Mouse (Mus musculus) olfactory bulb, adult 2 months (tissue): Measurements from ENCODE around the gene Itpr2.

Experiments used
- CTCF ChIP-seq: fragments of 200-500 bp; IDR thresholded peaks from 2 replicates; pipeline ENCODE4 v1.5.1; 2012; ENCODE audit warnings: low read depth, mild to moderate bottlenecking, low read length, moderate library complexity; ENCODE audit not compliant: insufficient read depth
- POLR2A ChIP-seq: fragments of 200-500 bp; IDR thresholded peaks from 2 replicates; pipeline ENCODE4 v1.6.1; 2012; ENCODE audit warnings: mild to moderate bottlenecking, low read depth, low read length, moderate library complexity; ENCODE audit not compliant: insufficient read depth

DNA sequence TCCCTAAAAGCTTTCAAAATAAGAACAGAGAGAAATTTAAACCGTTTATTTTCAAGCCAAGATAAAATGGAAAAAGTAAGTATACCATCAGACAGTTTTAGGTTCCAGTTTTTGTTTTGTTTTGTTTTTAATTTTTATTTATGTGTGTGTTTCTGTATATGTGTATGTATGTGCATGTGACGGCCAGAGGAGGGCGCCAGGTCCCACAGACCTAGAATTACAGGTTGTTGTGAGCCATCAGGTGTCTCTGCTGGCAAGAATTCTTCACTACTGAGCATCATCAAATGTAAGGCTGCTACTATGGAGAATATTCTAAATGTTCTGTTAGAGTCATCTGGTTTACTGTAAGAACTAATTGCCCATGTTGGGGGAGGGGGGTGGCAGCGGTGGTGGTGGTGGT, 111.9 kb downstream of the Itpr2 start:
- TF ChIP-seq CTCF: no peak
- no peak for TF ChIP-seq POLR2A
